Mouse (Mus musculus) forebrain, embryonic 14.5 days (tissue): Measurements from ENCODE around the gene Rsph3b. TPM values are rescaled to one million over a fixed set of nuclear protein-coding genes. Genes with fewer than 3 reads are reported as not detected.

Experiments used
- ATAC-seq: fragments of 200-750 bp; cut with Nextera tagmentation; 2 replicates; pipeline ENCODE4 v1.8.0; 2017; ENCODE audit warnings: mild to moderate bottlenecking, moderate library complexity
- DNase-seq: peaks from one replicate; pipeline ENCODE4 v3.0.0-alpha.2; 2015; ENCODE audit warnings: low spot score
- H3K27ac ChIP-seq: fragments of 300-500 bp; sonication (generic); 2 replicates; pipeline ENCODE4 v1.5.1; 2014; ENCODE audit warnings: low read depth, mild to moderate bottlenecking, control low read depth, low read length, moderate library complexity
- H3K27me3 ChIP-seq: fragments of 300-500 bp; sonication (generic); replicated peaks from 2 replicates; pipeline ENCODE4 v1.6.1; 2014; ENCODE audit warnings: low read length, control low read depth, mixed read lengths; ENCODE audit not compliant: control insufficient read depth, insufficient read depth
- H3K36me3 ChIP-seq: fragments of 300-500 bp; sonication (generic); 2 replicates; pipeline ENCODE4 v1.6.1; 2014; ENCODE audit warnings: low read length, control low read depth; ENCODE audit not compliant: control insufficient read depth, insufficient read depth
- H3K4me1 ChIP-seq: fragments of 300-500 bp; sonication (generic); 2 replicates; pipeline ENCODE4 v1.6.1; 2014; ENCODE audit warnings: antibody characterized with exemption, low read length, control low read depth; ENCODE audit not compliant: control insufficient read depth, insufficient read depth
- H3K4me2 ChIP-seq: fragments of 300-500 bp; sonication (generic); 2 replicates; pipeline ENCODE4 v1.6.1; 2014; ENCODE audit warnings: mild to moderate bottlenecking, control low read depth, low read length
- H3K4me3 ChIP-seq: fragments of 300-500 bp; sonication (generic); 2 replicates; pipeline ENCODE4 v1.5.1; 2014; ENCODE audit warnings: low read depth, low read length, control low read depth
- H3K9ac ChIP-seq: fragments of 300-500 bp; sonication (generic); 2 replicates; pipeline ENCODE4 v1.6.1; 2014; ENCODE audit warnings: mild to moderate bottlenecking, low read length, control low read depth, moderate library complexity
- H3K9me3 ChIP-seq: fragments of 300-500 bp; sonication (generic); replicated peaks from 2 replicates; pipeline ENCODE4 v1.6.1; 2016; ENCODE audit warnings: low read length, control low read depth, mixed read lengths; ENCODE audit not compliant: control insufficient read depth
- WGBS: fragments of 180-500 bp; shearing (Covaris S2); extraction: QIAGEN DNeasy Blood & Tissue Kit; methylation state at CpG from one replicate; pipeline ENCODE4 v1.1.7; 2014; 5-methylcytosine and 5-hydroxymethylcytosine counted together
- microRNA-seq: library from miRNA; unstranded; fragments of <30 nt; microRNA quantifications from one replicate; pipeline ENCODE4, GENCODE M21; 2016
- polyA plus RNA-seq: library from polyadenylated mRNA; unstranded; fragments of >200 nt; fragmentation: Nextera tagmentation; extraction: Ambion mirVana; gene quantifications from 2 replicates; pipeline ENCODE4 v1.2.1, GENCODE M21; 2014

Rsph3b gene
- polyA plus RNA-seq, 1 experiment from 2014 or later, result 57.7 TPM

GRCm38 (mm10) chr17:6862040-6862780 lies 86.3 kb downstream of the Rsph3b start:
- Histone ChIP-seq H3K9me3 (no peaks in the 10 kb centered on the region), H3K4me3 (no peak overlapping the region), H3K27ac (peak overlapping the region; percentile 89; the same call in 1 of the 2 replicates), H3K4me1 (peaks cover 14% of the 10 kb centered on the region; the same call in 1 of the 2 replicates), H3K4me2 (peak overlapping the region; percentile 44), H3K9ac (no peak overlapping the region; the same call in 1 of the 2 replicates), H3K27me3 (no peaks in the 10 kb centered on the region), H3K36me3 (no peaks in the 10 kb centered on the region)
- ATAC-seq, result no peak
- peak; percentile 27 for DNase-seq
- WGBS, result 48% methylated on average over 12 of the region's 12 CpGs

- Histone ChIP-seq H3K27me3 (no peaks in the 10 kb centered on the region), H3K27ac (peak overlapping the region; percentile 89), H3K9ac (peak overlapping the region; percentile 59), H3K4me3 (peak overlapping the region; percentile 13), H3K4me2 (peak overlapping the region; percentile 44), H3K4me1 (peaks cover 14% of the 10 kb centered on the region; the same call in 1 of the 2 replicates), H3K9me3 (no peaks in the 10 kb centered on the region), H3K36me3 (no peaks in the 10 kb centered on the region)
- WGBS, result 2% methylated on average over 28 of the region's 28 CpGs
- ATAC-seq (peak; percentile 89), DNase-seq (peak; percentile 89)
Measured at GRCm38 (mm10) chr17:6861181-6862039, 87.1 kb downstream of the Rsph3b start.

- no peaks in the 10 kb centered on the region for H3K9me3 ChIP-seq
- H3K36me3 ChIP-seq, result no peaks in the 10 kb centered on the region
- DNase-seq (peak; percentile 87), ATAC-seq (peak; percentile 59)
- no peak overlapping the region for H3K4me3 ChIP-seq
- H3K9ac ChIP-seq, result peak overlapping the region; percentile 3; the same call in 1 of the 2 replicates
- no peaks in the 10 kb centered on the region for H3K27me3 ChIP-seq
- 2% methylated on average over 12 of the region's 12 CpGs for WGBS
- peaks cover 14% of the 10 kb centered on the region; the same call in 1 of the 2 replicates for H3K4me1 ChIP-seq
- H3K4me2 ChIP-seq, result peak overlapping the region; percentile 8; the same call in 1 of the 2 replicates
- H3K27ac ChIP-seq, result peak overlapping the region; percentile 75
Measured at GRCm38 (mm10) chr17:6860491-6860897, 88.0 kb downstream of the Rsph3b start.

- peaks cover 14% of the 10 kb centered on the region; the same call in 1 of the 2 replicates for H3K4me1 ChIP-seq
- H3K4me2 ChIP-seq, result no peak overlapping the region
- no peak overlapping the region for H3K4me3 ChIP-seq
- peak overlapping the region; percentile 3; the same call in 1 of the 2 replicates for H3K9ac ChIP-seq
- no peaks in the 10 kb centered on the region for H3K36me3 ChIP-seq
- H3K27me3 ChIP-seq, result no peaks in the 10 kb centered on the region
- ATAC-seq (0 out of 2 replicates have a peak, but pooled peaks have one; percentile 1), DNase-seq (no peak)
- H3K27ac ChIP-seq, result peak overlapping the region; percentile 75
- 6% methylated on average over 4 of the region's 4 CpGs for WGBS
- H3K9me3 ChIP-seq, result no peaks in the 10 kb centered on the region
Measured at GRCm38 (mm10) chr17:6860067-6860466, 88.4 kb downstream of the Rsph3b start.

Small RNAs within 50 kb of the gene (microRNA-seq; reads per million reads assigned to microRNA genes)
- not detected for gene Mir692-1

Other genes with a start within 250 kb of the Rsph3b start
- 94.0 and 101 TPM in 2 replicates for gene Ezr, start 165.9 kb downstream of the Rsph3b start, polyA plus RNA-seq
- gene Tagap1, start 12.5 kb upstream of the Rsph3b start, polyA plus RNA-seq, result 59.8 and 65.3 TPM in 2 replicates
- 93.3 and 108 TPM in 2 replicates for gene Rnaset2b, start 22.0 kb upstream of the Rsph3b start, polyA plus RNA-seq
- 0.40 TPM in 1 of 2 replicates, not detected in the other for gene Gm49721, start 30.2 kb upstream of the Rsph3b start, polyA plus RNA-seq
- not detected in 2 replicates for gene Gm1604a, start 76.9 kb upstream of the Rsph3b start, polyA plus RNA-seq
- 18.9 and 21.6 TPM in 2 replicates for gene Rps6ka2, start 221.4 kb upstream of the Rsph3b start, polyA plus RNA-seq